Mouse (Mus musculus): Measurements from ENCODE around the gene Lsm4. TPM values are rescaled to one million over a fixed set of nuclear protein-coding genes. Genes with fewer than 3 reads are reported as not detected.
A peak's percentile ranks its signal among the peaks of the same experiment; 100 is the strongest.

The Lsm4 gene
- total RNA-seq, 2 experiments from 2014 or later = 65.4 to 70.3 TPM

DNA sequence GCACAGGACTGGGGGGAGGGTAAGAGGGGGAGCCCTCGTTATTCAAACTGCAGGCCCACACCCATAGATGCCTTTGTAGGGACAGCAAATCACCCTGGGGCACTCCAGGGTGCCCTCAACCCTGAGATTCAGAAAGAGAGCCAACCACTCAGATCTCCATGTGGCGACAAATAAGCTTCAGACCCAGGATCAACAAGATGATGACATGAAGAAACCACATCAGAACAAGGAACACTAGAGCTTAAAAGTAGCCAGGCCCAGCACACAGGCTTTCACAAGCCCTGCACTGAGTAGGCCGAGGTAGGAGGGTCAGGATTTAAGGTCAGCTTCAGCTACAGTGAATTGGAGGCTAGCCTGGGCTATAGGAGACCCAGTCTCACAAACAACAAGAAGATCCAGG is 24.1 kb upstream of the Lsm4 start:
- no peak for DNase-seq (ENCODE audit: low spot score)

DNA sequence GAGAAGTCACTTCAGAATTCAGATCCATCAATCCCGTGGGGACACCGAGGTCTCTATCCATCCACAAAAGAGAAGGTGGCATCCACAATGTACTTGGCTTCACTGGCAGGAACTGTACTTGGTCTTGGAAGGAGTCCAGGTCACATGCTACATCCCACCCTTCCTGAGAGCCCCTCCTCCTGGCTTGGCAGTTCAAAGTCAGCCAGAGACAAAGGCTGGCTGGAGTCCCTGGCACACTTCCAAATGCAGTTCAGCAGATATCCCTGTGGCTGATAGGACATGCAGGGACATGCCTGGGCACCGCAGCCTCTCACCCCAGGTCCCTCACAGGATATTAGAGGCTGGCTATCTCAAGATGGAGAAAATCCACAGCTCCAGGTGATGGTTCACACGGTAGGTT is 23.7 kb upstream of the Lsm4 start:
- DNase-seq (ENCODE audit: low spot score) = peak; percentile 56

DNA sequence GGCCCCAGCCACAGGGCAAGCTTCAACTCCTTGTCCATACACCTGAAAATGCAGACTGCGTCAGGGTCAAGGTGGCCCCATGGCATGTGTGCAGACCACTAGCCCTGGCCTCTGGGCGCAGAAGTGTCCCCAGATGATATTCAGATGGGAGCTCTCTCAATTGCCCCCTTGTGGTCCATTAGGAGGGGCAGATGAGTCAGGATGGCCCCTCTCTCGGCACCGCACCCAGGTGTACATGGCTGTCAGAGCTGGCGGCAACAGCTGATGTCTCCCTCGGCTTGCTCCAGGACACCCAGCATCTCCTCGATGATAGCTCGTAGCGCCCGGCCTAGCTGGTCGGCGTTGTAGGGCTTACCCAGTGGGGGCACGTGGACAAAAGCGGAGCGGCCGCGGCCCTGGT is 22.7 kb upstream of the Lsm4 start:
- no peak for DNase-seq (ENCODE audit: low spot score)

DNA sequence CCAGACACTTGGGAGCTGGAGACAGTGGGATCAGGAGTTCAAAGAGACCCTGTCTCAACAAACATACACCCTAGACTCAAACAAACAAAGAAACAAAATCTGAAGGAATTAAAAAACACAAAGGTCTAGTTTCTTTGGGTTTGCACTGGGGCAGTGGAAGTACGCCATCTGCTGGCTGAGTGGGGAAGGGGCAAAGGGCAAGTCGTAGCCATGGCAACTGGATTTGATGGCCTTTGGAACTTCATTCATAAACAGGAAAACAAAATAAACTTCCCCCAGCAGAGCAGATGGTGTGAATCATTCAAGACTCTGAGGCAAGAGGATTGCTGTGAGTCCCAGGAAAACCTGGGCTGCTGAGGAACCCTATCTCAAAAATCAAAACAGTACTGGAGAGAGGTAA is 19.8 kb upstream of the Lsm4 start:
- peak; percentile 64 for DNase-seq (ENCODE audit: low spot score)

DNA sequence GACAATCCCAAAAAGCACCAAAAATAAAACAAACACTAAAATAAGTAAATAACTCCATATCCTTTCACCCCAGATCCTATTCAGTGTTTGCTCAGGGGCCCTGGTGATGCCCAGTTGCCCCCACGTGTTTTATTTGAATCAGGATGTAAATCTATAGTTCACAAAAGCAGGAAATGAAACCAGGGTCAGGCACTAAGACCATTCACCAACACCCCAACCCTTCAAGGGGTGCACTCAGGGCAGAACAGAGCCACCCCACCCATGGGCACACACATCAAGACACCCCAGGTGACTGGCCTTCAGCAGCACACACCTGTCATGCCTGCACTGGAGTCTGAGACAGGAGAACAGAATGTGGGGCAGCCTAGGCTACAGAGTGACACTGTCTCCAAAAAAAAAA is 18.9 kb upstream of the Lsm4 start:
- no peak for DNase-seq (ENCODE audit: low spot score)

DNA sequence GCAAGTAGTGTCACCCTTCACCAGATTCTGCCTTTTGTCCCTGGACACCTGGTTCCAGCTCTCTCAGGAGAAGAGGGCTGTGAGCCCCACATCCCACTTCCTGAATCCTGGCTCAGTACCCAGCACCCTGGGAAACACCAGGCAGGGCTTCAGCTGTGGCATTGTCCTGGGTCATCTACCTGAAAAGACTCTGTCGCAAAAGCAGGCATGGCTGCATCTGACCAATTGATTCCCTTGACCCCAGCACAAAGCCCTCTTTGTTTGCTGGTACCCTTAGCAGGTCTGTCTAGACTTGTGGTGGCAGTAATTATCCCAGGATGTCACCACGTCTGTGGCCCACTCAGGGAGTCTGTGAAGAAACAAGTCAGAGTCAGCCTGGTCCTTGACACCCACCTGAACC is 17.6 kb upstream of the Lsm4 start:
- no peak for DNase-seq (ENCODE audit: low spot score)

DNA sequence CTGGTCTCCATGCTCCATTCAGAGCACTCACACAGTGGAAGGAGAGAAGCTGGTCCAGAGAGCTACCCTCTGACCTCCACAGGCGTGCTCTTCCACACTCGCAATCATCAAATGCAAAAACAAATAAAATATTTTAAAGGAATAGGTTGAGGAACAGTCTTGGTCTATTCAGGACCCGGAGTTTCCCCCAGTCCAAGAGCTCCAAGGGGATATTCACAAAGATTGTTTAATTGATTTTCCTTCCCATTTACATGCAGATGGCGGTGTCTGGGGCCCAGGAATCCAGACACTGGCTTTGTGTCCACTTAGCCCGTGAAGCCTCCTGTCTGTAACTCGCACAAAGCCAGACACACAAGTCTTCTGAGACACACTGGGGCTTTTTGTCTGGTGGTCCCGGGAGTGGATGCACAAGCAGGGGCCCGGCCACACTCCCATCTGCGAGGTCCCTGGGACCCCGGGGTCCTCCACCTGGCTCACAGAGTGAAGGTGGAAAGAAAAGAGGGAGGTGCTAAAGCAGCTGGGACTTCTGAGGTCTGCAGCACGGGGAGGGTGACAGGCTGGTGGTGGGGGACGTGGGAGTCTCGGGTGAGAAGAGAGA is 16.8 kb upstream of the Lsm4 start:
- no peak for DNase-seq (ENCODE audit: low spot score)

DNA sequence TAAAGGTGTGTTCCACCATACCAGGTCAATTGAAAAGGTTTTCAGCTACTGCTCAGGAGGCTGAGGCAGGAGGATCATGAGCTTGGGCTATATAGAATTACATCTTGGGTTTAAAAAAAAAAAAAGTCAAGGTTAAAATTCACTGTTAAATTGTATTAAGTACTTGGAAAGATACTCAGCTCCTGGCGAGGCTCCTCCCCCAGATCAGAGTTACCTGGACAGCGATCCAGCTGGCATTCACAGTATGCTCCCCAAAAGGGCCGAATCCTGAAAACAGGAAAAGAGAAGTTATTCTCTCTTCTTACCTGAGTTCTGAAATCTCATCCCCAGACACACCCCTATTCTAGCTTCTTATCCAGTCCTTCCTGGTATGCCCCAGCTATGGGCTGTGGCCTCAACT is 15.8 kb upstream of the Lsm4 start:
- no peak for DNase-seq (ENCODE audit: low spot score)

DNA sequence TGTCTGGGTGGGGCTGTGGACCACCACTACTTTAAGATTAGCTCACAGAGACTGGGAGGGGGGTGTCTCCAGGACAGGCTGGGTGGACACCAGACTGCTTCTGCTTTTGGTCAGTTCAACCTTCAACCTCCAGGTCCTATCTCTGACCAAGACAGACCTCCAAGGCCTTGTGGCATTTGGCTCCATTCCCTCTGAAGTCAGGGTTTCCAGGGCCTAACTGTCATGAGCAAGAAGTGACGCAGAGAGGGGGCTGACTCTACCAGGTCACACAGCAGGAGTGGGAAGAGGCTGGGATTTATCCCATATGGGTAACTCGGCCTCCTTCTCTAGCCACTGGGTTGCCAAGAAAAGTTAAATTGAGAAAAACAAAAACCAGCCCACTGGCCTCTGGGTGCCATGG is 15.3 kb upstream of the Lsm4 start:
- DNase-seq (ENCODE audit: low spot score) = no peak

DNA sequence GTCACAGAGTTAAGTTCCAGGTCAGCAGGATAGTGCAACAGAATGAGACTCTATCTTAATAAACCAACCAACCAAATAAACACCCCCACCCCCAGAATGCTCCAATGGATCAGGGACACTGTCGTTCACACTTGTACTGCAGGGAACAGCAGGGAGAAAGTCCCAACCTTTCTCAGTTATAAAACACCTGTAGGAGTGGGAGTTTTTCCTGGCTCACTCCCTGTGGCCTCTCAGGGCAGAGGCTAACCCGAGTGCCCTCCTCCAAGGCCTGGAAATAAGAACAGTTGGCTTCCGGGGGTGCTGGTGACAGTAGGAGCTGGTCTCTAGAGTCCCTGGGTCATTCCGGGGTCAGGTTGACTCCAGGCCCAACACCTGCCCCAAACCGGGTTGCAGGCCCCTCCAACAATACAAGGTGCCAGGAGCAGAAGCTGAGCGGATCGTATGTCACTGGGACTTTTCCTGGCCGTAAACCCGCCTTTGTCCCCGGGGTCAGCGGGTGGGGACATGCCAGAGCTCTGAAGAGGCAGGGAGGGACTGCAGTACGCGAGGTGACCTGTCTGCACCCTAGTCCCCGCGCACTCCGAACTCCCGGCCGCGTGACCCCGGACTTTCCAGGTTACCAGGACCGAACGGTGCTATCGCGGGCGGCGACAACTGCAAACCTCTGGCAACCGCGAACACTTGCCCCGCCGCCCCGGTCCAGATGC is 14.0 kb upstream of the Lsm4 start:
- no peak for DNase-seq (ENCODE audit: low spot score)

DNA sequence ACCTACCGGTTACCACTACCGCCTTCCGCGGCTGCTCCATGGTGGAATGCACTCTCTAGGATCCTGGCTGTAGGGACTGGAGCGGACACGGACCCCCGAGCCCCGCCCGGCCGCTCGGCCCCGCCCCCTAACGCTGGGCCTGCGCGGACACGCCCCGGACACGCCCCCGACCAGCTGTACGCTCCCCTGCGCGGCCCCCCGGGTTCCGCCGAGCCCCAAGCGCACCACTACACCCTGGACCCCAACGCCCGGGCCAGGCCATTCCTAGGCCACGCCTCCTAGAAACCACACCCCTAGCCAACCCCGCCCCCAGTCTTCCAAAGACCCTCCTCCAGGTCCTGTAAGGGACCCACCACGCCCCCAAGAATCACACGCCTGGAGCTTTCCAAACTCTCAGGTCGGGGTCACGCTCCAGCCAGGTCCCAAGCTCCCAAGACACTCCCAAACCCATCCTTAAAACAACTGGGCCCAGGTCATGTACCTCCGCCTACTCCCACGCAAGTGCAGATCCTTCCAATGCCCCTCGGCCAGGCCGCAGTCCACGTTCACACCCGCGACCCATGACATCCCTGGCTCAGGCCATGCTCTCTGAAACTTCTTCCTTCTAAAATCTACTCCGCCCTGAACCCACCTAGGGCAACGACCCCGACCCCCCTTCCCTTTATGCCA is 13.3 kb upstream of the Lsm4 start:
- peak; percentile 89 for DNase-seq (ENCODE audit: low spot score)

DNA sequence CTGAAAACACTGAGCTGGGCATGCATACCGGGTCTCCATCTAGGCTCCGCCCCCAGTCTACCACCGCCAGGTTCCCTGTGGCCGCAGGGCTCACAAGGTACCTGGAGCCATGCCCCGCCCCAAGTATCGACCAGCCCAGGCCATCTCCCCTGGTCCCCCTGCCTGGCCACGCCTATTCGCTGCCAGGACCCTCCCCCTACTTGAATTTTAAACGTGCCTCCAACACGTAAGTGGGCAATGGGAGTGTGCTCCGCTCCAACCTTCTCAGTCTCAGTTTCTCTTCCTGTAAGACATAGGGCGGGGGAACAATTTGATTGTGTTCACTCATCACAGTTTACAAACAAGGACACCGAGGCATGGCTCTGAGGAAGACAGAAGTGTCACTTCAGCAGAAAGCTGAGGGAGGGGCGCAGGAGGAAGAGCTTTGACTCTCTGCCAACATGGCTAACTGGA is 12.7 kb upstream of the Lsm4 start, which contains the start of gene Pgpep1:
TSS of gene Pgpep1 (minus strand) at position 116 of the 453 bp plus-strand sequence.
- DNase-seq (ENCODE audit: low spot score) = no peak

DNA sequence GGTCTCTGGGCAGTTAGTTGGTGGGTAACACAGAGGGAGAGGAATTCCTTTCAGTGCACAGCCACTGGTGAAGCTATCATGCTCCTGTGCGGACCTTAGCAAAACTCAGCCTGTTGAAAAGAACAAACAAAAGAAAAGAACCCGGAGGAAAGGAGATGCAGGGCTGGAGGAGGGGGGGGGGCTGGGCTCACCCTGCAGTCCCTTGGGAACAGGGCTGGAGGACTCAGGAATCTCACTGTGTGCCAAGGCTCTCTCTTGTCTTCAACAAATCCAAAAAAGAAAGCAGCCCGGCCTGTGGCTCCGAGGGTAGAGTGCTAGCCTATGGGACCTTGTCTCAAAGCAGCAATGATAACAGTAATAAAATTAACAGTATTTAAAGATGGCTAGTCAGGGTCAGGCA is 9.4 kb upstream of the Lsm4 start:
- DNase-seq (ENCODE audit: low spot score) = no peak

DNA sequence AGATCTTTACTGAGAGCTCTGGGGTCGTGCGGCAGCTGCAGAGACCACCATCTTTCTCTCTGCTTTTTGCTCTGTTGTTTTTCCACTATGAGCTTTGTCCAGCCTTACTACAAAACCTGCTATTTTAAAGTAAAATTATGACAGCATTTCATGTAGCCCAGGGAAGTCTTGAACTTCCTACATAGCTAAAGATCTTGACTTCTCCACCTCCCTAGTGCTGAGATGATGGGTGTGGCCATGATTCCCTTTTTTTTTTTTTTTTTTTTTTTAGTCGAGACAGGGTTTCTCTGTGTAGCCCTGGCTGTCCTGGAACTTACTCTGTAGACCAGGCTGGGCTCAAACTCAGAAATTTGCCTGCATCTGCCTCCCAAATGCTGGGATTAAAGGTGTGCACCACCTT is 8.4 kb upstream of the Lsm4 start:
- no peak for DNase-seq (ENCODE audit: low spot score)

DNA sequence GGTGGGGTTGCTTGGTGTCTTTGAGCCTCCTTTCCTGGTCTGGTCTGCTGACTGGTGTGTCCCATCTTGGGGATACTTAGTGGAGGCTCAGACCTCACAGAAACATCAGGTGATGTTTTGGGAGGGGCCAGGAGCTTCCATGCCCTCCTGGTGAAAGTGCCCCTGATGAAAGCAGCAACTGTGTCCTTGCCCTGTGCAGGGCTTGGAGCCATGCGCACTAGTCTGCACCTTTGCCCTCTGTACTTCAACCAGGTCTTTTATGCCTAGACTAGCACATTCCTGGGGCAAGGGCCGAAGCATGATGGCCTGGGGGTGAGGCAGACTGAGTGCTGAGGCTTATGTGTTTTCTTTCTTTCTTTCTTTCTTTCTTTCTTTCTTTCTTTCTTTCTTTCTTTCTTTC is 7.4 kb upstream of the Lsm4 start:
- no peak for DNase-seq (ENCODE audit: low spot score)

DNA sequence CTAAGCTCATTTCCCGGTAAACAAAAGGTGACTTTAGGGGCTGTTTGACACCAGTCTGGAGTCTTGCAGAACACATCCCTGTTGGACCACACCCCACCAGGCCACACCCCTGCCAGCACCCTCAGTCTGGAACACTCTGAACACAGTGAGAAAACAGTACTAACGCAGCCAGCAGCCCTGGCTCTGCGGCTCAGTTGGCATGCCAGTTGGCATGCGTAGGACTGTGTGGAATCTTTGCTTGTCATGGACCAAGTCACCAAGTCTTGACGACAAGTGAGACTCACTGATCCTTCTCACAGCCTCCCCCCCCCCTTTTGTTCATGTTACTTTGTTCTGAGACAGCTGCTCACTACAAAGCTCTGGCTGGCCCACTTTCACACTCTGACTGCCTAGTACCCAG is 6.0 kb upstream of the Lsm4 start:
- peak; percentile 86 for DNase-seq (ENCODE audit: low spot score)

DNA sequence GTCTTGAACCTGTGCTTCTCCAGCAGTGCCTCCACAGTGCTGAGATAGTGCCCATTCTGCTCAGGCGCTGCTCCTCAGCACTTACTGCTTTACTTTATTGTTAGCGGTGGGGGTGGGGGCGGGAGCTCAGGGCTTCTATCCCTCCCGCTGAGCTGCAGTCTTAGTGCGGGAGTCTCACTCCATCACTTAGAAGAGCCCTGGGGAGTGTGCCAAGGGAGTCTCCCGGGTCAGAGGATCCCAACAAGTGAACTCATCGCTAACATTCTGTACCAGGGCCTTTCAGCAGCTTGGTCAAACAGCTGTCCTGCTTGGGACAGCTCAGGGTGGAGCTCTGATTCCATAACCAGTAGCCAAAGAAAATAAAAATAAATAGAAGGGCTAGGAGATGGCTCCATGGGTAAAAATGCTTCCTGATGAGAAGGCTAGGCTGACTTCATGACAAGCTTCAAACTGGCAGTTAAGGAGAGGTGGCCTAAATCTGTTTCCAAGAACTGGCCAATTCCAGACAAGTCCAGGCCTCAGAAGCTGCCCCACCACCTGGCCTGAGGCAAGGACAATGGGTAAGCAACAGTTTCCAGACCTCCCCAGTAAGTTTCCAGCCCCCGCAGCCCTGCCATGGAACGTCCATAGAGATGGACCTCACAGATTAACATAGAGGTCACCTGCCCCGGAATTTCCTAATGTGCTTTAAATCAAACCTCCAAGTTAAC is 1.3 kb upstream of the Lsm4 start:
- DNase-seq (ENCODE audit: low spot score) = peak; percentile 79

DNA sequence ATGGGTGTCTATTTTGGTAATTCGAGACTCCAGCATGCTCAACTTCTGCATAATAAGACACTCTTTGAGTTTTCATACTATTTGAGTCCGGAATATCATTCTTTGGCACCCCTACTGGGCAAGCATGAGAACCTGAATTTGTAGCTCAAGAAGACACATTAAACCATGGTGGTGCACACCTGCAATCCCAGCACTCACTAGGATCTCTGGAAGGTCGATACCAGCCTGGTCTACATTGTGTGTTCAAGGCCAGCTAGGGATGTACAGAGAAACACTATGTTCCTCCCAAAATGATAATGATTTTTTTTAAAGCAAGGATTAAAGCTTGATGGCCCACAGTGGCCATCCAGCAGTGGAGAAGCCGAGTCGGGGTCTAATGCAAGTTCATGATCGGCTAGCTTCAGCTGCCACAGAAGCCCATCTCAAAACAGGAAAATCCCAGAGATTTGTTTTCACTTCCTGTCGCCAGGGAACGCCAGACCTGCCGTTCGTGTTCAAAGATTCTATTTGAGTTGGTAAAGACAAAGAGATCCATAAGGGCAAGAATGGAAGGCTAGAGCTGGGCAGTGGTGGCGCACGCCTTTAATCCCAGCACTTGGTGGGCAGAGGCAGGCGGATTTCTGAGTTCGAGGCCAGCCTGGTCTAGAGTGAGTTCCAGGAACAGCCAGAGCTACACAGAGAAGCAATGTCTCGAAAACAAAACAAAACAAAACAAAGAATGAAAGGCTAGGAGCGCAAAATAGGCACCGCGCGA is 546 bp upstream of the Lsm4 start:
- DNase-seq (ENCODE audit: low spot score) = no peak

DNA sequence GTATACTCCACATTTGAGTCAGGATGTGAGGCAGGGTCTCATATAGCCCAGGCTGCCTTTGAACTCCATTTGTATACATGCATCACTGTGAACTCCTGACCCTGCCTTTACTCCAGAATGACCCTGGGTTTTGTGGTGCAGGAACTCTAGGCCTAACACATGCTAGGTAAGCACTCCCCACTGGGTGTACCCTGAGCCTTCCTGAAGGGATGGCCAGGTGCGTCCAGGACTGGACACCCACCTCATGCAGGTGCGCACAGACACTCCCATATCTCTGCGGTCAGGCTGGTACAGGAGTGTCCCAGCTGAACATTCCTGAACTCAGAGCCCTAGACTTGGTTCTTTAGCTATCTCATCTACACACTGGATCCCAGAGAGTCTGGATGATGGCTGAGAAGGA is 1.1 kb downstream of the Lsm4 start:
- DNase-seq (ENCODE audit: low spot score) = no peak

DNA sequence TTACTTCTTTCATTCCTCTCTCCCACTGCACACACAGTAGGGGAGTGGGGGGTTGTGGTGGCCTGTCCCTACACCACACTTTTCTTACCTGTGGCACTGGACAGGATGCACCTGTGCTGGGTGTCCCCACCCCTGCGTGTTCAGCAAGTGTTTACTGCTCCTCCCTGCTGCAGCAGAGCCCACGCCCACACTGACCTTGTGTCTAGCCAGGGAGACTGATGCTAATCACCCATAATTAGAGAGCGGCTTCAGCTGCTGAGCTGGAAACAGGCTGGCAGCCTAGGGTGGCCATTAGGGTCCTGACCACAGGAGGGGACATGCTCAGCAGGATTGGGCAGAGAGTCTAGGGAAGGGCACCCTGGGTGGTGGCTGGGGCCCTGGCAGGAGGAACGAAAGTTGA is 1.7 kb downstream of the Lsm4 start:
- no peak for DNase-seq (ENCODE audit: low spot score)

DNA sequence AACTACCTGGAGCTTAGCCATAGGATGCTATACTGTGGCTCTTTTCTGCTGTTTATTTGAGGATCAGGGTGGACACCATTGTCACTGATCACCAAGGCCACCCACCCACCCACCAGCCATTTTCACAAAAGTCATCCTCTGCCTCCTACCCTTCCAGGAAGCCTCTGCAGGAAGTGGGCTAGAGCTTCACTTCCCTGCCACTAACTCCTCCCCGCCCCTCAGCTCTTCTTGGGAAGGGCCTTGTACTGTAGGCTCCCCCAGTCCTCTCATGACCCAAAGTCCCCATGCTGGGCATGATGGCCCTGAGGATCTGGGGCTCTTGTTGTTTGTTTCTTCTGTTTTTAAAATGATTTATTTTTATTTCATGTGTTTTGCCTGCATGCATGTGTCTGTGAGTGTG is 2.3 kb downstream of the Lsm4 start:
- DNase-seq (ENCODE audit: low spot score) = no peak
